Mouse (Mus musculus): ENCODE measurements around the gene Actg2. TPM values are rescaled to one million over a fixed set of nuclear protein-coding genes. Genes with fewer than 3 reads are reported as not detected.
A peak's percentile ranks its signal among the peaks of the same experiment; 100 is the strongest.

Actg2 gene
- polyA plus RNA-seq, 1 experiment: 0.97 TPM

DNA sequence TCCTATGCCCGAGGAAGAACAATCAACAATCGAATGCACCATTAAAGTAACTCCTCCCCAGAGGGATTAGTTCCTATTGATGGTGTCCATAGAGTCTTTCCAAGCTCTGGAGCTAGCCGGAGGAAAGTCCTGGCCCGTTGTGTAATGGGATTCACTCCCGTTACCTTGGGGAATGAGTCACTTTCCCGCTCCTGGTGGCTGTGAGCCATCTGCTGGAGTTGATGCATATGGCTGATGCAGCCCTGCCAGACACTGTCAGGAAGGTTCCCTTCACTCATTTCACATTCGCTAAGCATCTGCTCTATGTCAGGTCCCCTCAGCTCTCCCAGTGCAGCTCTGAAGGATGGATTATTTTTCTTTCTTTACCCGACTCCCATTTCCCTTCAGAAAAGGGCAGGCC is 26.6 kb downstream of the Actg2 start:
- 3% methylated on average over 8 of the region's 8 CpGs for WGBS
- Histone ChIP-seq H3K27me3 (ENCODE audit: control insufficient read depth, insufficient read depth, low read length) (no peaks in the 10 kb centered on the region), H3K27ac (ENCODE audit: insufficient read depth, low read length) (peak overlapping the region; percentile 70), H3K4me1 (ENCODE audit: control insufficient read depth, insufficient read depth, low read length) (peaks cover 11% of the 10 kb centered on the region), H3K4me3 (replicated peaks; ENCODE audit: insufficient read depth, low read depth, low read length) (no peak overlapping the region)
- TF ChIP-seq POLR2A (IDR thresholded peaks at IDR 0.05; ENCODE audit: borderline replicate concordance, insufficient read depth, low read length) (peak; percentile 29; the same call in 1 of the 2 replicates), CTCF (IDR thresholded peaks at IDR 0.05; ENCODE audit: borderline replicate concordance, insufficient read depth, low read depth, low read length) (peak; percentile 45; the same call in 1 of the 2 replicates)
- DNase-seq: peak; percentile 86 to 93

GRCm38 (mm10) chr6:83507168-83507546 is 28.9 kb downstream of the Actg2 start:
- H3K27ac ChIP-seq (ENCODE audit: insufficient read depth, low read length): peak overlapping the region; percentile 16; the same call in 1 of the 2 replicates
- TF ChIP-seq POLR2A (IDR thresholded peaks at IDR 0.05; ENCODE audit: borderline replicate concordance, insufficient read depth, low read length) (no peak), CTCF (IDR thresholded peaks at IDR 0.05; ENCODE audit: borderline replicate concordance, insufficient read depth, low read depth, low read length) (no peak)
- no peaks in the 10 kb centered on the region for H3K27me3 ChIP-seq (ENCODE audit: control insufficient read depth, insufficient read depth, low read length)
- peaks cover 19% of the 10 kb centered on the region for H3K4me1 ChIP-seq (ENCODE audit: control insufficient read depth, insufficient read depth, low read length)
- 20% methylated on average over 6 of the region's 6 CpGs for WGBS
- H3K4me3 ChIP-seq (replicated peaks; ENCODE audit: insufficient read depth, low read depth, low read length): peak overlapping the region; percentile 71
- DNase-seq: no peak

- under 1% methylated on average over 54 of the region's 54 CpGs for WGBS
- Histone ChIP-seq H3K27me3 (ENCODE audit: control insufficient read depth, insufficient read depth, low read length) (no peaks in the 10 kb centered on the region), H3K4me1 (ENCODE audit: control insufficient read depth, insufficient read depth, low read length) (peaks cover 24% of the 10 kb centered on the region), H3K27ac (ENCODE audit: insufficient read depth, low read length) (peak within 1 kb of the TSS; percentile 93), H3K4me3 (replicated peaks; ENCODE audit: insufficient read depth, low read depth, low read length) (peak within 1 kb of the TSS; percentile 71)
- TF ChIP-seq CTCF (IDR thresholded peaks at IDR 0.05; ENCODE audit: borderline replicate concordance, insufficient read depth, low read depth, low read length): no peak
- peak; percentile 80; the same call in 1 of the 2 replicates for TF ChIP-seq POLR2A (IDR thresholded peaks at IDR 0.05; ENCODE audit: borderline replicate concordance, insufficient read depth, low read length)
- peak; percentile 97 to 99 for DNase-seq
Measured at GRCm38 (mm10) chr6:83506258-83507167, 29.6 kb downstream of the Actg2 start, which contains the start of gene Dguok. Gene Dguok, minus strand, starts transcription at chr6:83506969.

DNA sequence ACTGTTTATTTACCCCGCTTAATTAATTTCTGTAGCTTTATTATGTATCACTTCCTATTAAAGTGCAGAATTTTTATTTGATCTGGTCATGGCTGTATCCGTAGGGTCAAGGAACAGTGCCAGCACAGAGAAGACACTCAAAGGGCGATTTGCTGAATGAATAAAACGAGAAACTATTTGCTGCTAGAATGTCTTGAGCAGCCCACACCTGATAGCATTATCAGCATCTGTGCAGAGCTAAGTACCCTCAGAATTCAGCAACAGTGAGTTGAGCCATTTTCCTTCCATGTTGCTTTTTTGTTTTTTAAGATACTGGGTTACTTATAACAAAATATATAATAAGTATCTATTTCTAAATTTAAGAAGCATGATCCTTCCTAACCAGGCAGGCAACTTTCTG is 30.5 kb downstream of the Actg2 start:
- no peaks in the 10 kb centered on the region for H3K27me3 ChIP-seq (ENCODE audit: control insufficient read depth, insufficient read depth, low read length)
- H3K4me1 ChIP-seq (ENCODE audit: control insufficient read depth, insufficient read depth, low read length): peaks cover 24% of the 10 kb centered on the region
- DNase-seq: no peak
- H3K4me3 ChIP-seq (replicated peaks; ENCODE audit: insufficient read depth, low read depth, low read length): no peak overlapping the region
- TF ChIP-seq POLR2A (IDR thresholded peaks at IDR 0.05; ENCODE audit: borderline replicate concordance, insufficient read depth, low read length) (no peak), CTCF (IDR thresholded peaks at IDR 0.05; ENCODE audit: borderline replicate concordance, insufficient read depth, low read depth, low read length) (no peak)
- H3K27ac ChIP-seq (ENCODE audit: insufficient read depth, low read length): peak overlapping the region; percentile 33; the same call in 1 of the 2 replicates
- WGBS: 80% methylated on average over 4 of the region's 4 CpGs

DNA sequence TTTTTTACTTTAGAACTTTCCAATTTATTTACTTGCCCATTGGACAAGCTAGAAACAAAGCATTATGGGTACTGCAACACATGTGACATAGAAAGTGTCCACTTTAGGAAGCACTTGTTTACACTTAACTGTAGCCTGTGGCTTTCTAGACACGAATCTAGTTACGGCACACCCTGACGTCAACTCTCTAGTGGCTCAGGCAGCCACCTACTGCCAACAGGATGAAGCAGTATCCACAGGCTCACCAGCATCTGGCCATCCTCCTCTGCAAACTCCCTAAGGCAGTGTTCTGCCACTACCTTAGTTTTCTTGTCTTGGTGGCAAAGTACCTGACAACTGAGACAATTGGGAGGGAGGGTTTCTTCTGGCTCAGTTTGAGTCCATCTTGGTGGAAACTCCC is 32.7 kb downstream of the Actg2 start:
- TF ChIP-seq POLR2A (IDR thresholded peaks at IDR 0.05; ENCODE audit: borderline replicate concordance, insufficient read depth, low read length): no peak
- no peak for TF ChIP-seq CTCF (IDR thresholded peaks at IDR 0.05; ENCODE audit: borderline replicate concordance, insufficient read depth, low read depth, low read length)

DNA sequence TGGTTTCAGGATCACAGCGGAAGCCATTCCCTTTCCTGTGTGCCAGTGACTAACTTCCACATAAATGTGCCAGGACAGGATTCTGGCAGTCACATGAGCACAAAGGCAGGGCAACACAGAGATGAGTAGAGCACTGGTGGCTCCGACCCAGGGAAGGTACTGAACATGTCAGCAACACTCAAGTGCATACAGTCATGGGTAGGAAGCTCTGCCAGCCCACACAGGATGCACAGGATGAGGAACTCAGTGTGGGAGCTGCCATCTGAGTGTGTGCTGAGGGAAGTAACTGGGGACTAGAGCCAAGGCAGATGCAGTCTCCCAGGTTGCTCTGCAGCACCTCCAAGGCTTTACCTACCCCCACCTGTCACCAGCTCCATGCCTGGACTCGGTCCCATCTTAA is 33.4 kb downstream of the Actg2 start:
- no peak for TF ChIP-seq POLR2A (IDR thresholded peaks at IDR 0.05; ENCODE audit: borderline replicate concordance, insufficient read depth, low read length)
- no peak for TF ChIP-seq CTCF (IDR thresholded peaks at IDR 0.05; ENCODE audit: borderline replicate concordance, insufficient read depth, low read depth, low read length)
- Histone ChIP-seq H3K27ac (ENCODE audit: insufficient read depth, low read length) (peak overlapping the region; percentile 15), H3K4me3 (replicated peaks; ENCODE audit: insufficient read depth, low read depth, low read length) (no peak overlapping the region), H3K4me1 (ENCODE audit: control insufficient read depth, insufficient read depth, low read length) (peaks cover 29% of the 10 kb centered on the region), H3K27me3 (ENCODE audit: control insufficient read depth, insufficient read depth, low read length) (no peaks in the 10 kb centered on the region)
- 20% methylated on average over 3 of the region's 3 CpGs for WGBS
- peak; percentile 51 to 55 for DNase-seq

More for the DNA sequence above, 32.7 kb downstream of the Actg2 start:
- DNase-seq: no peak
- Histone ChIP-seq H3K27ac (ENCODE audit: insufficient read depth, low read length) (peak overlapping the region; percentile 7; the same call in 1 of the 2 replicates), H3K27me3 (ENCODE audit: control insufficient read depth, insufficient read depth, low read length) (no peaks in the 10 kb centered on the region), H3K4me1 (ENCODE audit: control insufficient read depth, insufficient read depth, low read length) (peaks cover 22% of the 10 kb centered on the region), H3K4me3 (replicated peaks; ENCODE audit: insufficient read depth, low read depth, low read length) (no peak overlapping the region)
- WGBS: 74% methylated on average over 3 of the region's 3 CpGs

GRCm38 (mm10) chr6:83501524-83502310 is 34.3 kb downstream of the Actg2 start:
- Histone ChIP-seq H3K4me3 (replicated peaks; ENCODE audit: insufficient read depth, low read depth, low read length) (no peak overlapping the region), H3K27me3 (ENCODE audit: control insufficient read depth, insufficient read depth, low read length) (no peaks in the 10 kb centered on the region), H3K27ac (ENCODE audit: insufficient read depth, low read length) (peak overlapping the region; percentile 87), H3K4me1 (ENCODE audit: control insufficient read depth, insufficient read depth, low read length) (peaks cover 34% of the 10 kb centered on the region)
- peak in 1 of 2 experiments; percentile 34 for DNase-seq
- TF ChIP-seq CTCF (IDR thresholded peaks at IDR 0.05; ENCODE audit: borderline replicate concordance, insufficient read depth, low read depth, low read length): no peak
- TF ChIP-seq POLR2A (IDR thresholded peaks at IDR 0.05; ENCODE audit: borderline replicate concordance, insufficient read depth, low read length): no peak
- 37% methylated on average over 9 of the region's 9 CpGs for WGBS
